Mouse (Mus musculus): ENCODE measurements at regions not wholly inside any gene's neighbourhood (a gene's known extent, or its start where the extent isn't known, plus 50 kb on each side); places are given as distances from the start of the nearest gene placed in this dataset.

DNA sequence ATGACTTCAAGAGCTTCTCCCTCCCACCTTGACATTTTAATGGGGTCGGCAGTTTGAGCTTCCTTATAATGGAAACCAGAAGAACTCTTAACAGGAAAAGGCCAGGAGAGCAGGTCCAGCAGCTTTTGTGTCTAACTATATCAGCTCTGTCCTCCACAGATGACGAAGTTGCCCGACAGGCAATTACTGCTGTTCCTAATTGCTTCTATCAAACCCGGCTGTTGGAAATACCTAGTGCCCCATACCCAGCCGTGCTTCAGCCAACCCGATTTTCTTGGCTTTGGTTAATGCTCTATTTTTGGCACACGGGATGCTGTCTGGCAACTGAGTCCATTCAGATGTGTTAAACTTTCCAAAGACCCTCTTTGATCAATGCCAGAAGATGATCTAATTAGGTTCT lies 125.8 kb upstream of the Spdl1 start:
- no peak for TF ChIP-seq CTCF (IDR thresholded peaks at IDR 0.05; ENCODE audit: low read depth)
- no peak for TF ChIP-seq EP300 (IDR thresholded peaks at IDR 0.05; ENCODE audit: low read depth)

Data from liver, embryonic 14.5 days (tissue).